Mouse (Mus musculus): Measurements from ENCODE around the gene Bspry. TPM values are rescaled to one million over a fixed set of nuclear protein-coding genes. Genes with fewer than 3 reads are reported as not detected.

The Bspry gene
- polyA plus RNA-seq, 1 experiment from 2014 or later = 43.8 TPM

Other genes starting within 250 kb of the Bspry start
- 9.9 and 12.4 TPM in 2 replicates for gene Zfp37, start 249.0 kb upstream of the Bspry start, polyA plus RNA-seq (2014; fragmentation: Nextera tagmentation; extraction: Ambion mirVana)
- gene Slc31a2, start 217.5 kb upstream of the Bspry start, polyA plus RNA-seq (2014; fragmentation: Nextera tagmentation; extraction: Ambion mirVana) = 13.6 and 14.5 TPM in 2 replicates
- gene Fkbp15, start 119.5 kb upstream of the Bspry start, polyA plus RNA-seq (2014; fragmentation: Nextera tagmentation; extraction: Ambion mirVana) = 26.3 and 27.8 TPM in 2 replicates
- 56.0 and 59.2 TPM in 2 replicates for gene Slc31a1, start 119.3 kb upstream of the Bspry start, polyA plus RNA-seq (2014; fragmentation: Nextera tagmentation; extraction: Ambion mirVana)
- gene Cdc26, start 71.4 kb upstream of the Bspry start, polyA plus RNA-seq (2014; fragmentation: Nextera tagmentation; extraction: Ambion mirVana) = 166 and 174 TPM in 2 replicates
- gene Prpf4, start 71.3 kb upstream of the Bspry start, polyA plus RNA-seq (2014; fragmentation: Nextera tagmentation; extraction: Ambion mirVana) = 25.7 and 26.7 TPM in 2 replicates
- gene Rnf183, start 44.8 kb upstream of the Bspry start, polyA plus RNA-seq (2014; fragmentation: Nextera tagmentation; extraction: Ambion mirVana) = not detected in 2 replicates
- 12.0 and 13.1 TPM in 2 replicates for gene Wdr31, start 9.2 kb upstream of the Bspry start, polyA plus RNA-seq (2014; fragmentation: Nextera tagmentation; extraction: Ambion mirVana)
- 29.4 and 32.4 TPM in 2 replicates for gene Hdhd3, start 23.4 kb downstream of the Bspry start, polyA plus RNA-seq (2014; fragmentation: Nextera tagmentation; extraction: Ambion mirVana)
- gene Alad, start 39.9 kb downstream of the Bspry start, polyA plus RNA-seq (2014; fragmentation: Nextera tagmentation; extraction: Ambion mirVana) = 146 and 153 TPM in 2 replicates
- gene Pole3, start 45.0 kb downstream of the Bspry start, polyA plus RNA-seq (2014; fragmentation: Nextera tagmentation; extraction: Ambion mirVana) = 75.3 and 85.9 TPM in 2 replicates
- gene 4933430I17Rik, start 45.3 kb downstream of the Bspry start, polyA plus RNA-seq (2014; fragmentation: Nextera tagmentation; extraction: Ambion mirVana) = 0.26 and 0.65 TPM in 2 replicates
- gene Rgs3, start 79.8 kb downstream of the Bspry start, polyA plus RNA-seq (2014; fragmentation: Nextera tagmentation; extraction: Ambion mirVana) = 35.0 and 35.7 TPM in 2 replicates

All from intestine, embryonic 14.5 days (tissue).